Mouse (Mus musculus): ENCODE measurements around the gene Npat.

Gene Npat

GRCm38 (mm10) chr9:53536558-53537320 is at the start of gene Npat, which contains the start of gene Atm:
TSS of gene Npat (plus strand) at chr9:53537047.
TSS of gene Atm (minus strand) at chr9:53536740.
- DNase-seq (ENCODE audit: low spot score) = peak; percentile 99

DNA sequence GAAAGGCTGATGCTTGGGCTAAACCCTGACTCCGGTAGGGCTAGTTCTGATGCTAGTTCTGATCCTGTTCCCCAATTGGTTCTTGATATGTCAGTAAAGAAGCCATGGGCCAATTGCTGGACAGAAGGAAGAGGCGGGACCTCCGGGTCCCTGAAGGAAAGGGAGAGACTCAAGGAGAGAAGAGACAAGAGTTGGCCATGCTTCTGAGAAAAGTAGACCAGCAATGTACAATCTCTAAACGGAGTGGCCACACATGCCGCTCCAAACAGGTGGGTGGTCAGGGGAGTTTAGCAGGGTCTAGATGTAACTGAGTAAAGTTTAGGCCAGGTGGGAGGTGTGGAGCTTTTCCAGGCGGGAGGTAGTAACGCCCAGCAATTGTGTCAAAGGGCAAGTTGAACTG is 28.8 kb upstream of the Npat start:
- peak; percentile 25 for DNase-seq (ENCODE audit: low spot score)

- DNase-seq (ENCODE audit: low spot score) = no peak
Measured at GRCm38 (mm10) chr9:53514091-53514490, 22.8 kb upstream of the Npat start.

GRCm38 (mm10) chr9:53517373-53518009 is 19.4 kb upstream of the Npat start:
- DNase-seq (ENCODE audit: low spot score) = no peak

GRCm38 (mm10) chr9:53535416-53536320 is 1.2 kb upstream of the Npat start:
- no peak for DNase-seq (ENCODE audit: low spot score)

GRCm38 (mm10) chr9:53537336-53537965 is 604 bp downstream of the Npat start:
- DNase-seq (ENCODE audit: low spot score) = peak; percentile 70

DNA sequence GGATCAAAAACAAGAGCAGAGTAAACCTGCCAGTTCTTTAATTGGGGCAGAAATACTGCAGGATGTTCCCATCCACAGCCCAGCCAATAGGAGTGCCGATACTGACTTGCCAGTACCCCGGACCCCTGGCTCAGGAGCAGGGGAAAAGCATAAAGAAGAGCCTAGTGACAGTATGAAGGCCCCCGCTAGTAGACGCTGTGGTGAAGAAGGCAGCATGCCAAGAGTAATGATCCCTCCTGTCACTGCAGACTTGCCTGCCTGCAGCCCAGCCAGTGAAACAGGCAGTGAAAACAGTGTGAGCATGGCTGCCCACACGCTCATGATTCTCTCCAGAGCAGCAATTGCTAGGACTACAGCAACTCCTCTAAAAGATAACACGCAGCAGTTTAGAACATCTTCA is 33.8 kb downstream of the Npat start:
- DNase-seq (ENCODE audit: low spot score) = no peak

DNA sequence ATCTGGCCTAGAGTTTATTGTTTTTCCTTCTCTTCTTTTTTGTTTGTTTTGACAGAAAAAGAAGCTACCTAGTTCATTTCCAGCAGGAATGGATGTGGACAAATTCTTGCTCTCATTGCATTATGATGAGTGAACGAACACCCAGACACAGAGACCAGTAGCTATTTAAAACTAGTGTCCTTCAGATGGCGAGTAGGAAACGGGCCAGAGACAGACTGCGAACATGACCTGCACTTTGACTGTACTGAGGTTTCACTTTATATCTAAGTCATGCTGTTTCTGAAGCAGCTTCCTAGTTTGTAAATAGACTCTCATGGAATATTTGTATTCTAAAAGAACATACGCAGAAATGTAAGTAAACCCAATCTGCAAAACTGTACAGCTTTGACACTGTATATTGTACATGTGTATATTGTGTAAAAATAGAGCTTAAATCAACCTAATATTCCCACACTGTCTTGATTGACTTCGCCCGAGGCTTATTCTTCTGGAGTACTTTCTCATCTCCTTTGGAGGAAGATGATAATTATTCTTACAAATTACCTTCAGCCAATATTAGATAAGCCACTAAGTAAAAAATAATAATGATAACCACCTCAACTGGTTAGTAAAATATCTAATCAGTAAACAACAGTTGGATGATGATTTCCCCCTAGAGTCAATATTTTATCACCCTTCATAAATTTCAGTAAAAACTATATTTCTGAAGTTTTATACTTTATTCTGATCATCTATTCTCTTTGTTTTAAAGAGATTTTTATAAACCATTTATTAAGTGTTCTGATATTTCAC is 35.9 kb downstream of the Npat start:
- DNase-seq (ENCODE audit: low spot score) = no peak

DNA sequence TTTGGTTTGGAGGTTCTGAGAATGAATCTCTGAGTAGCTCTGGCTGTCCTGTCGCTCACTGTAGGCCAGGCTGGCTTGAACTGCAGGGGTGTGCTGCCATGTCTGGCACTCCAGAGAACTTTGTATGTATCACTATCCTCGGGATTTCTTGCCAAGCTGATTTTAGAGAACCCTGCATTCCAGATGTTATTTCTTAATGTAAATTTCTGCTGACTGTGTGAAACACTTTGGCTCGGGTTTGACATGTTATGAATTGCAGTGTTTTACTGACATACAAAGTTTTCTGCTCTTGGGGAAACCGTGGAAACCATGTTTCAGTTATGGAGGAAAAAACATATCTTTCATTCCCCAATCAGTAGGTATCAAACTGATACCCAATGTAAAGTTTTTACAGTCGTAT is 38.9 kb downstream of the Npat start:
- DNase-seq (ENCODE audit: low spot score) = no peak

DNA sequence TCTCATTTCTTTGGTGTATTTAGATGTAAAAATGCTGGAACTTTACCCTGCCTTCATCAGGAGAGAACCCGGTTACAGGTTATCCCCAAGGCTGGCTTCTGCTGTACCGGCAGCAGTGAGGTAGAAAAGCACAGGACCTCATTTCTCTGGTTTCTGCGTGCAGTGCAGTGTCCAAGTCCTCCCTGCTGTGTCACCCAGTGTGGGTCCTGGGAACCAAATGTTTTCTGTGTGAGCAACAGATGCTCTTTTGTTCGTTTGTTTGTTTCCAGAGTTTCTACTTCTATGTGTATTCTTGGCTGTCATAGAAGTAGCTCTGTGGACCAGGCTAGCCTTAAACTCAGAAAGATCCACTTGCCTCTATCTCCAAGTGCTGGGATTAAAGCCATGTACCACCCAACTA is 45.0 kb downstream of the Npat start:
- no peak for DNase-seq (ENCODE audit: low spot score)

DNA sequence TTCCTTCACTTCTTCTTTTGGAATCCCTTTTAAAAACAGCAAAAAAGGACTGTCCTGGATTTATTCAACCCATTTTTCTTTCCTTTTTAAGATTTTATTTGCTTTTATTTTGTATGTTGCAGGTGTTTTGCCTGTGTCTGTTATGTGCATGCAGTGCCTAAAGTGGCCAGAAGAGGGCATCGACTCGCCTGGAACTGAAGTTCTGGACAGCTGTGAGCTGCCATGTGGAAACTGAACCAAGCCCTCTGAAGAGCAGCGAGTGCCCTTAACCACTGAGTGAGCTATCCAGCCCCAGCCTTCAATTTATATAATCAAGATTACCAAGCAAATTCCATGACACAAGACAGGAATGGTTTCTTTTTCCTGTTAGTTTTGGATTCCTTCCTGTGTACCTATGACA is 57.9 kb downstream of the Npat start:
- peak; percentile 45 for DNase-seq (ENCODE audit: low spot score)

GRCm38 (mm10) chr9:53596971-53597600 is 60.2 kb downstream of the Npat start:
- no peak for DNase-seq (ENCODE audit: low spot score)

GRCm38 (mm10) chr9:53598631-53599030 is 61.8 kb downstream of the Npat start:
- DNase-seq (ENCODE audit: low spot score) = no peak

DNA sequence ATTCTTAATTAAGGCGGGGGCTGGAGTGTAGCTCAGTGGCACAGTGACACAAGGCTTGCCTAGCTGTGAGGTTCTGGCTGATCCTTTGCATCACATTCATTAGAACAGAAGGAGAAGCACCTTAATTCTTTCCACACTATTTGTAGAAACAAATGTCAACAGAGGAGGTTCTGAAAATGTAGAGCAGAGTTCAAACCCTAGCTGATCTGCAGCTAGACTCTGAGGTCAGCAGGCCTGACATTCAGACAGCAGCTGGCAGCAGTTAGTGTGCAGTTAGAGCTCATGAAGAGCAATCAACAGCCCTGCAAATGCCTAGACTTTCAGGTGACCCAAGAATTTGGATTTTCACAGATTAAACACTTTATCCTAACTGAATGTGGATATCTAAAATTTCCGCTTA is 64.7 kb downstream of the Npat start:
- DNase-seq (ENCODE audit: low spot score) = no peak

DNA sequence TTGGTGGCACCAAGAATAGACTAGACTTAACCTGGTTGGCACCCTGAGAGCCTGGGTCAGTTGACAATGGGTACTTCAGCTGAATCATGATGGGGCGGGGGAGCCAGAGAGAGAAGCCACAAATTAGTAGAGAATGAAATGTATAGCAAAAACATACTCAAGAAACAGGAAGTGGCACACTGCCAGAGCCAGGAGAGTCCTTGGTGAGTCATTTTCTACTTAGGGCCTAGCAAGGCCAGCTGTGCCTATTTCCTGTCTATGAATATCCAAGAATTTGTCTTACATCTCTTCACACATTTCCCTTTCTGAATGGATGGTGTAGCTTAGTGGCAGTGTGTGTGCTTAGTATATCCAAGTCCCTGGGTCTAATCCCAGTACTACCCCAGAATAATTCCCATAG is 66.5 kb downstream of the Npat start:
- no peak for DNase-seq (ENCODE audit: low spot score)

DNA sequence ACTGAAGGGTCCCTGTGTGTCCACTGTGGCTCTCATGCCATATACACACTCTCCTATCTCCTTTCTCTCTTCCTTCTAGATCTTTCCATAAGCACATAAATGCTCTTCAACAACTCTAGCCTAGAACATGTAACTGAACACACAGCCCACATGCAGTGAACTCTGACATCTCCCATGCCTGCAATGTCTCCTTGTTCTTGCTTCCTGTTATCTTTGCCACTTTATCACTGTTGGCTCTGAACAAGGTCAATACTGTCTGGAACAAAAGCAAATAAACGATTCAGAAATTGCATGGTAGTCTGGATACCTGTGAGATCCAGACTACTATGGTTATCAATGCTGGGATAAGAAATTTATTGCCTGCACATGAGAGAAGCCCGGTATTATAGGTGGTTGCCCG is 67.0 kb downstream of the Npat start:
- DNase-seq (ENCODE audit: low spot score) = no peak

GRCm38 (mm10) chr9:53604954-53605353 is 68.1 kb downstream of the Npat start:
- no peak for DNase-seq (ENCODE audit: low spot score)

- DNase-seq (ENCODE audit: low spot score) = no peak
Measured at GRCm38 (mm10) chr9:53607192-53607591, 70.3 kb downstream of the Npat start.

DNA sequence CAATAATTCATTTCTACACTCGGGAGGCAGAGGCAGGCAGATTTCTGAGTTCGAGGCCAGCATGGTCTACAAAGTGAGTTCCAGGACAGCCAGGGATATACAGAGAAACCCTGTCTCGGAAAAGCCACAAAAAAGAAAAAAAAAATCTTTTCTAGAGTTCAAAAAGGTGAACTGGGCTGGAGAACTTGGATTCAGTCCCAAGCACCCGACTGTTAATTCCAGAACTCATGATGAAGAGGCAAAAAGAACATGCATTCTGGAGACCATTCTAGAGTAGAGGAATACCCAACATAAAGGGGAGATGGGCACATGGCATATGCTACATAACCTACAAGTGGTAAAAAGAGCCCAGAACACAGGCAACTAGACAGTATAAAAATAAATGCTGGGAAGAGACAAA is 71.0 kb downstream of the Npat start:
- DNase-seq (ENCODE audit: low spot score) = no peak

GRCm38 (mm10) chr9:53609306-53609967 is 72.6 kb downstream of the Npat start:
- DNase-seq (ENCODE audit: low spot score) = no peak
